In the genomic region with DNA sequence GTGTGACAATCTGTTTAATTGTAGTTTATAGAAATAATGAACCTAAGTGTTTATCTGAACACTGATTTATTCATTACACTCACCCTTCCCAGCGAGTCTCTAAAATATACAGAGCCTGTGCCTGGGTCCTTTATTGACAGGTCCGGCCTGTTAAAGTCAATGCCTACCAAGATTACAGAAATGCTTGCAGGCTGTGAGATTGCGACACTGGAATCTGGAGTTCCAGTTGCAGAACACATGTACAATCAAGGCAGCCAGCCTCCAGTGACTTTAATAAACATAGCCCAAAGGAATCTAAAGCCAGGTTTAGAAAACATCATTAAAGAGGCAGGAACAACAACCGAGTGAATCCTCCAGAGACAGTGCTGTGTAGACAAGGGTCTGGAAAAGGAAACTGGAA, we compare ENCODE assay signal across 18 mouse cellular contexts. TPM values are rescaled to one million over a fixed set of nuclear protein-coding genes. Genes with fewer than 3 reads are reported as not detected.
DNase-seq lines count a peak whose midpoint lies in the region; ATAC-seq lines count a peak whose summit lies in the region.
"Had no signal": no experiment of that assay in that cellular context is flagged by ENCODE, and none has a peak within 500 bp of the region (broad histone marks: within the 10 kb centered on the region; RNA-seq: fewer than 3 reads in every experiment).

No protein-coding gene starts in this region.

- DNase-seq in adrenal gland, adult 2 months, result peak; percentile 21
- DNase-seq in adrenal gland, adult 8-10 months, result no peak
- DNase-seq in heart, postnatal 36 days, result peak; percentile 11 to 15
- no peak for DNase-seq in liver, embryonic 13.5 days
- peak; percentile 69 for DNase-seq in lung, postnatal 25 days (ENCODE audit: low spot score)
- no peak for DNase-seq in cerebellum, adult 8-10 months
- no peak for DNase-seq in right cerebral cortex, adult 18-20 months
- DNase-seq: adrenal gland, postnatal 10 days; cerebellum, postnatal 36 days; kidney, postnatal 36 days; layer of hippocampus, postnatal 36 days; thymus, adult 18-20 months had no signal

- H3K36me3 ChIP-seq in heart, embryonic 11.5 days (ENCODE audit: control insufficient read depth, insufficient read depth, low read length), result no peaks in the 10 kb centered on the region
- peaks cover 8% of the 10 kb centered on the region; the same call in 1 of the 2 replicates for H3K36me3 ChIP-seq in liver, embryonic 13.5 days
- H3K36me3 ChIP-seq: forebrain, embryonic 12.5 days; limb, embryonic 12.5 days had no signal

- no peaks in the 10 kb centered on the region for H3K9me3 ChIP-seq in heart, embryonic 11.5 days (replicated peaks; ENCODE audit: control insufficient read depth, low read length)
- H3K9me3 ChIP-seq in liver, embryonic 13.5 days (replicated peaks), result no peaks in the 10 kb centered on the region
- H3K9me3 ChIP-seq: embryonic facial prominence, embryonic 13.5 days; forebrain, embryonic 12.5 days; limb, embryonic 12.5 days had no signal

- H3K27me3 ChIP-seq in heart, embryonic 11.5 days (ENCODE audit: control insufficient read depth, insufficient read depth, low read length), result no peaks in the 10 kb centered on the region
- H3K27me3 ChIP-seq in liver, embryonic 13.5 days, result no peaks in the 10 kb centered on the region
- H3K27me3 ChIP-seq: embryonic facial prominence, embryonic 13.5 days; forebrain, embryonic 12.5 days; limb, embryonic 12.5 days had no signal

- ATAC-seq in heart, embryonic 11.5 days (replicated peaks; ENCODE audit: insufficient number of reproducible peaks, low FRiP score, low TSS enrichment), result no peak
- ATAC-seq in liver, embryonic 13.5 days (ENCODE audit: low read depth), result no peak
- ATAC-seq: intestine, postnatal 0 days had no signal

- H3K4me1 ChIP-seq in heart, embryonic 11.5 days (ENCODE audit: control insufficient read depth, insufficient read depth, low read length), result peaks cover 8% of the 10 kb centered on the region
- H3K4me1 ChIP-seq in liver, embryonic 13.5 days (replicated peaks), result peaks cover 73% of the 10 kb centered on the region

- H3K27ac ChIP-seq in heart, embryonic 11.5 days (ENCODE audit: low read depth, low read length), result no peak overlapping the region
- H3K27ac ChIP-seq in liver, embryonic 13.5 days, result peak overlapping the region; percentile 58; the same call in 1 of the 2 replicates
- H3K27ac ChIP-seq: embryonic facial prominence, embryonic 13.5 days; forebrain, embryonic 12.5 days; hindbrain, embryonic 14.5 days; limb, embryonic 12.5 days had no signal

- WGBS in heart, embryonic 11.5 days (ENCODE audit: insufficient replicate concordance), result 75% methylated on average over 4 of the region's 4 CpGs
- WGBS in liver, embryonic 13.5 days (ENCODE audit: insufficient replicate concordance), result 72% methylated on average over 4 of the region's 4 CpGs

- H3K9ac ChIP-seq in heart, embryonic 11.5 days (ENCODE audit: low read depth, low read length), result no peak overlapping the region
- H3K9ac ChIP-seq in liver, embryonic 13.5 days, result no peak overlapping the region
- H3K9ac ChIP-seq: embryonic facial prominence, embryonic 13.5 days; forebrain, embryonic 12.5 days; hindbrain, embryonic 14.5 days; limb, embryonic 12.5 days had no signal

- no peak overlapping the region for H3K4me3 ChIP-seq in heart, embryonic 11.5 days (ENCODE audit: low read depth, low read length)
- no peak overlapping the region for H3K4me3 ChIP-seq in liver, embryonic 13.5 days (replicated peaks)
- H3K4me3 ChIP-seq: embryonic facial prominence, embryonic 13.5 days; forebrain, embryonic 12.5 days; limb, embryonic 12.5 days had no signal

- H3K4me2 ChIP-seq in heart, embryonic 11.5 days, result no peak overlapping the region
- no peak overlapping the region for H3K4me2 ChIP-seq in liver, embryonic 13.5 days
- H3K4me2 ChIP-seq: embryonic facial prominence, embryonic 13.5 days; forebrain, embryonic 12.5 days; hindbrain, embryonic 14.5 days; limb, embryonic 12.5 days had no signal

- intact Hi-C loops in heart, postnatal 36 days (cut with DNase I), result no loop called here

RNA-seq across cellular contexts. Expression of a gene that starts 5.6 kb away (rescaled TPM):
- 10 to 100 TPM; 35.6 to 37.1 TPM for total RNA-seq in adrenal gland, adult 2 months (2021)
- polyA plus RNA-seq in adrenal gland, adult 2 months (2012; rRNA removed), result 14.2 and 15.6 TPM in 2 replicates
- 10 to 100 TPM; 36.2 to 51.0 (median 47.8) TPM for total RNA-seq in adrenal gland, adult 8-10 months (2022)
- 10 to 100 TPM; 23.9 to 24.7 TPM for total RNA-seq in heart, postnatal 36 days (2021)
- polyA plus RNA-seq in heart, embryonic 11.5 days (2014; fragmentation: Nextera tagmentation; extraction: Ambion mirVana), result 20.7 and 22.6 TPM in 2 replicates
- 19.0 and 23.3 TPM in 2 replicates for polyA plus RNA-seq in liver, embryonic 13.5 days (2015; fragmentation: Nextera tagmentation; extraction: Ambion mirVana)

RNA-seq across cellular contexts. Expression of a gene that starts 16.7 kb away (rescaled TPM):
- total RNA-seq in adrenal gland, adult 2 months (2021), result not detected
- 0.09 and 0.12 TPM in 2 replicates for polyA plus RNA-seq in adrenal gland, adult 2 months (2012; rRNA removed)
- total RNA-seq in adrenal gland, adult 8-10 months (2022), result 1 to 10 TPM in 1 of 4 experiments, under 1 TPM in 1, not detected in 2; 0.84 to 1.1 TPM
- total RNA-seq in heart, postnatal 36 days (2021), result 1 to 10 TPM; 2.8 to 3.0 TPM
- 54.0 and 68.6 TPM in 2 replicates for polyA plus RNA-seq in heart, embryonic 11.5 days (2014; fragmentation: Nextera tagmentation; extraction: Ambion mirVana)
- polyA plus RNA-seq in liver, embryonic 13.5 days (2015; fragmentation: Nextera tagmentation; extraction: Ambion mirVana), result 545 and 561 TPM in 2 replicates
- total RNA-seq: layer of hippocampus, postnatal 36 days had no signal

Comparison
In these comparisons a context has a peak if more than half of its experiments do, and no peak if none do; other contexts are left out.
1. DNase-seq: peak in adrenal gland, adult 2 months (single experiment), heart, postnatal 36 days (2 of 2) and lung, postnatal 25 days (single experiment); none in adrenal gland, adult 8-10 months (single experiment), liver, embryonic 13.5 days (single experiment), cerebellum, adult 8-10 months (single experiment) and right cerebral cortex, adult 18-20 months (single experiment).